Mouse (Mus musculus) myocyte (in vitro differentiated cells): ENCODE results near the gene Arf6. TPM values are rescaled to one million over a fixed set of nuclear protein-coding genes. Genes with fewer than 3 reads are reported as not detected.
A peak's percentile ranks its signal among the peaks of the same experiment; 100 is the strongest.

Source experiments
- H3K27me3 ChIP-seq: one replicate; pipeline ENCODE4 v1.6.1; 2011; ENCODE audit not compliant: control insufficient read depth, insufficient read depth, insufficient read length
- H3K36me3 ChIP-seq: one replicate; pipeline ENCODE4 v1.6.1; 2011; ENCODE audit not compliant: control insufficient read depth, insufficient read depth
- H3K4me2 ChIP-seq: one replicate; pipeline ENCODE4 v1.6.1; 2011; ENCODE audit warnings: low read depth, control low read depth
- H3K4me3 ChIP-seq: one replicate; pipeline ENCODE4 v1.5.1; 2011; ENCODE audit warnings: mild to moderate bottlenecking, control low read depth, moderate library complexity
- H3K79me2 ChIP-seq: one replicate; pipeline ENCODE4 v1.6.1; 2011; ENCODE audit not compliant: control insufficient read depth, insufficient read depth
- H3ac ChIP-seq: one replicate; pipeline ENCODE4 v1.6.1; 2011; ENCODE audit not compliant: control insufficient read depth, insufficient read length
- CEBPB ChIP-seq: IDR thresholded peaks from 2 replicates; pipeline ENCODE4 v1.6.1; 2011; ENCODE audit warnings: mild to moderate bottlenecking, moderate library complexity; ENCODE audit not compliant: poor library complexity, insufficient read depth, severe bottlenecking
- E2F4 ChIP-seq: IDR thresholded peaks from one replicate; pipeline ENCODE4 v1.6.1; 2011; ENCODE audit warnings: mild to moderate bottlenecking, control low read depth, moderate library complexity; ENCODE audit not compliant: insufficient read depth
- MAX ChIP-seq: IDR thresholded peaks from one replicate; pipeline ENCODE4 v1.6.1; 2011; ENCODE audit warnings: low read depth, mild to moderate bottlenecking, control low read depth
- MYOD1 ChIP-seq, 3 experiments: IDR thresholded peaks; one replicate each; pipeline ENCODE4 v1.6.1; 2011; ENCODE audit warnings: control low read depth in 2 of 3, low read depth in 2 of 3, mild to moderate bottlenecking in 2 of 3, moderate library complexity in 1 of 3; ENCODE audit not compliant: insufficient read length in 2 of 3, control insufficient read depth in 1 of 3
- MYOG ChIP-seq, 3 experiments: IDR thresholded peaks; one replicate each; pipeline ENCODE4 v1.6.1; 2011; ENCODE audit warnings: control low read depth in 2 of 3, low read depth in 2 of 3, mild to moderate bottlenecking in 2 of 3; ENCODE audit not compliant: insufficient read length in 2 of 3, control insufficient read depth in 1 of 3, insufficient read depth in 1 of 3
- POLR2A ChIP-seq: IDR thresholded peaks from one replicate; pipeline ENCODE4 v1.6.1; 2011; ENCODE audit warnings: low read depth, mild to moderate bottlenecking, control low read depth, moderate library complexity; ENCODE audit not compliant: insufficient read length
- POLR2AphosphoS2 ChIP-seq: IDR thresholded peaks from one replicate; pipeline ENCODE4 v1.6.1; 2011; ENCODE audit warnings: low read depth, control low read depth; ENCODE audit not compliant: insufficient read length
- REST ChIP-seq: IDR thresholded peaks from one replicate; pipeline ENCODE4 v1.6.1; 2011; ENCODE audit warnings: mild to moderate bottlenecking, control low read depth, moderate library complexity; ENCODE audit not compliant: insufficient read depth, insufficient read length
- SRF ChIP-seq: IDR thresholded peaks from one replicate; pipeline ENCODE4 v1.6.1; 2011; ENCODE audit warnings: low read depth; ENCODE audit not compliant: control insufficient read depth, insufficient read length
- TCF12 ChIP-seq: IDR thresholded peaks from one replicate; pipeline ENCODE4 v1.6.1; 2011; ENCODE audit warnings: mild to moderate bottlenecking, control low read depth; ENCODE audit not compliant: poor library complexity, insufficient read depth, severe bottlenecking
- TCF3 ChIP-seq: IDR thresholded peaks from one replicate; pipeline ENCODE4 v1.6.1; 2011; ENCODE audit warnings: low read depth, control low read depth; ENCODE audit not compliant: insufficient read length
- USF1 ChIP-seq: IDR thresholded peaks from one replicate; pipeline ENCODE4 v1.6.1; 2011; ENCODE audit warnings: low read depth, mild to moderate bottlenecking, control low read depth, moderate library complexity
- polyA plus RNA-seq: library from polyadenylated mRNA; unstranded; fragments of >200 nt; fragmentation: generic; extraction: Trizol; gene quantifications from one replicate; pipeline ENCODE4 v1.2.1, GENCODE M21; 2012; ENCODE audit warnings: missing spikeins

Arf6 gene
- polyA plus RNA-seq, 1 experiment: 71.4 TPM

DNA sequence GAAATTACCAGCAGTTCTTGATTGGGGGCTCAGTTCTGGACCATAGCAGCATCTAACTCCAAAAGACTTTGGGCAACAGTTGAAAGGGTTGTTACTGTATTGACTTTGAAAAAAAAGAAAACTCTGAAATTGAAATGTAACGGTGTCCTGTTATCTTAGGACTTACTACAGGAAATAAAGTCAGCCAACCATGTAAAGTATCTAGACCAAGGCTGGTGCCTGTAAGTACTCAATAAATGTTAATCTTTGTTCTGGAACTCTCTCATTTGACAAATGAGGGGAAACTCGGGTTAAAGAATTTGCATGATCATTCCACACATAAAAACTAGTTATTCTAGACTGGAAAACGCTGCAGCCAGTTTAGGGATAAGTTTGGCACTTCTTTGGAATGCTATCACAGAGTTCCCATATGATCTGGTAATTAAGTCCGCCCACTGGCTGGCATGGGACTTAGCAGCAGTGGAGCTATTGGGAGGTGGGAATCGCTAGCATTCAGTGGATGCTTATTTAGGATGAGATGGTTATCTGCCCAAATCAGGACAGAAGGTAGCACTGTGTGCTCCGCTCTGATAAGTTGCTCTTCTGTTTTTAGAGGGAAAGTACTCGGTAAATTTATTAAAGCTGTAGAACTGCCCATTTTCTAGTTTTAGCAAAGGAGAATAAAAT, 17.5 kb downstream of the Arf6 start:
- TF ChIP-seq MYOD1 (IDR thresholded peaks at IDR 0.05; ENCODE audit: control insufficient read depth in 1 of 3, insufficient read length in 2 of 3, low read depth in 2 of 3): no peak
- no peak for TF ChIP-seq USF1
- no peak for TF ChIP-seq CEBPB
- TF ChIP-seq MAX: no peak
- no peak for TF ChIP-seq SRF
- no peak for TF ChIP-seq TCF12
- H3K4me2 ChIP-seq: no peak overlapping the region
- H3ac ChIP-seq: no peak overlapping the region
- H3K79me2 ChIP-seq: no peaks in the 10 kb centered on the region
- H3K4me3 ChIP-seq: no peak overlapping the region
- no peaks in the 10 kb centered on the region for H3K36me3 ChIP-seq
- H3K27me3 ChIP-seq: no peaks in the 10 kb centered on the region

DNA sequence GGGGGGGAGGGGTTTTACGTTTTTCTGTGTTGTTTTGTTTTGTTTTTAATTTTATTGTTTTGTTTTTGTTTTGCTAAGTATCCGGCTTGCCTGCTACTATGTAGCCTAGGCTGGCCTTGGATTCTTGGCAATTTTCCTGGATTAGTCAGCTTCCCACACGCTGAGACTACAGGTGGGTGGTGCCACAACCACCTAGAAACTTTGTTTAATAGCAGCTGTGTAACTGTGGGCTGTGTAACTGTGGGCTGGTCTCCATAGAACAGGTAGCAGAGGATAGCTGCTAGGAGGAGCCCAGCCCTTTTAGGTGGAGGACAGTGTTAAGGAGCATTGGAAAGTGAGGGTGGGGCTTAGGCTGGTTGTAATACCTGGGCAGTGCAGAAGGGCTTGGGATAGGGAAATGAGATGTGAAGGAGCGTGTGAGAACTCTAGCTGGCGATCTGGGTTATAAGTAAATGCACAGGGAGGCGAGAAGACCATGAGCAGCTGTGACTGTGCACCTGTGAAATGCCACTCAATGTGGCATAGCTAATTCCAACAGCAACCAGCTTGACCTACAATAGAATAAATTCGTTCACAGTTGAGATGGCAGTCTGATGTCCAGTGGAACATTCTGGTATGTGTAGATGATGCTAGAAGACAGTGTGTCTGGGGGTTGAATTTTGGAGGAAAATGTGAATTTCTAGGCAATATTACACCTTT, 18.2 kb downstream of the Arf6 start:
- Histone ChIP-seq H3K36me3 (no peaks in the 10 kb centered on the region), H3K4me3 (no peak overlapping the region), H3K4me2 (no peak overlapping the region), H3K79me2 (no peaks in the 10 kb centered on the region), H3K27me3 (no peaks in the 10 kb centered on the region), H3ac (no peak overlapping the region)
- TF ChIP-seq POLR2AphosphoS2 (no peak), E2F4 (no peak), MAX (no peak), MYOG (IDR thresholded peaks at IDR 0.05; ENCODE audit: control insufficient read depth in 1 of 3, insufficient read depth in 1 of 3, insufficient read length in 2 of 3, low read depth in 2 of 3) (no peak), MYOD1 (IDR thresholded peaks at IDR 0.05; ENCODE audit: control insufficient read depth in 1 of 3, insufficient read length in 2 of 3, low read depth in 2 of 3) (peak; percentile 14 to 92 (median 81)), USF1 (no peak), REST (no peak), POLR2A (no peak), SRF (no peak), CEBPB (no peak), TCF3 (peak; percentile 20)

DNA sequence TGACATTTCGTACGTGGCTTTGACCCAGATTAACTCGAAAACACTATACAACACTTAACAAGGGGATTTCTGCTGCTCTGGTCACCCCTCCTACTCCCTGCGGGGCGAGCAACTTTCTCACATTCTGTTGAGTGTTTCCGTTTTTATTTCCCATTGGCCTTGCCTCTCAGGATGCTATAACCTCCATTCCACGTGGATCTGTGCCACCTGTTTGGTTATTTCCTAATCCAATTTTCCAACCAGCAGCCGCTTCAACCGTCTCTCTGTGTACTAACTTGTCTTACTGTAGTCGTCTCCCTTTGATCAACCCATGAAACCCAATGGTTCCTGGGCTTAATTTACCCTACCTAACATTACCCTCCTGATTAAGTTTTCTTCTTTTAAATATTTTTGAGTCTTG, 21.1 kb downstream of the Arf6 start:
- Histone ChIP-seq H3ac (no peak overlapping the region), H3K4me3 (no peak overlapping the region), H3K4me2 (no peak overlapping the region), H3K36me3 (no peaks in the 10 kb centered on the region), H3K27me3 (no peaks in the 10 kb centered on the region), H3K79me2 (no peaks in the 10 kb centered on the region)
- no peak for TF ChIP-seq MYOD1 (IDR thresholded peaks at IDR 0.05; ENCODE audit: control insufficient read depth in 1 of 3, insufficient read length in 2 of 3, low read depth in 2 of 3)

DNA sequence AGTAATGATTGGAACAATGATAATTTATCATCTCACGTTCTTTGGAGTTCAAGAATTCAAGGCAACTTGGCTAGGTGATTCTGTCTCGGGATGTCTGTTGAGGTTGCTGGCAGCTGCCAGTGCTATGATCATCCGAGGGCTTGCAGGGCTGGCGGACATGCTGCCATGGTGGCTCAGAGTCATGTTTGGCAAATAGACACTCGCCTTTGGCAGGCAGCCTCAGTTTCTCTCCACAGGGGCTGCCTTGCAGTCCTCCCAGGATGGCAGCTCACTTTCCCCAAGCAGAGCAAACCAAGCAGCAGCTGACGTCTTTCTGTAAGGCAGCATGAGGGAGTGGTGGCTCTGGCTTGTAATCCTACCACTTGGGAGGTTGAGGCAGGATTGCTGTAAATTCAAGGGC, 22.5 kb downstream of the Arf6 start:
- Histone ChIP-seq H3K79me2 (no peaks in the 10 kb centered on the region), H3K4me2 (no peak overlapping the region), H3K27me3 (no peaks in the 10 kb centered on the region), H3ac (no peak overlapping the region), H3K4me3 (no peak overlapping the region), H3K36me3 (no peaks in the 10 kb centered on the region)
- TF ChIP-seq MYOG (IDR thresholded peaks at IDR 0.05; ENCODE audit: control insufficient read depth in 1 of 3, insufficient read depth in 1 of 3, insufficient read length in 2 of 3, low read depth in 2 of 3) (no peak), USF1 (no peak), MAX (no peak), MYOD1 (IDR thresholded peaks at IDR 0.05; ENCODE audit: control insufficient read depth in 1 of 3, insufficient read length in 2 of 3, low read depth in 2 of 3) (no peak), SRF (no peak), TCF12 (no peak), POLR2AphosphoS2 (no peak), CEBPB (no peak), POLR2A (no peak), REST (no peak), E2F4 (no peak), TCF3 (no peak)

DNA sequence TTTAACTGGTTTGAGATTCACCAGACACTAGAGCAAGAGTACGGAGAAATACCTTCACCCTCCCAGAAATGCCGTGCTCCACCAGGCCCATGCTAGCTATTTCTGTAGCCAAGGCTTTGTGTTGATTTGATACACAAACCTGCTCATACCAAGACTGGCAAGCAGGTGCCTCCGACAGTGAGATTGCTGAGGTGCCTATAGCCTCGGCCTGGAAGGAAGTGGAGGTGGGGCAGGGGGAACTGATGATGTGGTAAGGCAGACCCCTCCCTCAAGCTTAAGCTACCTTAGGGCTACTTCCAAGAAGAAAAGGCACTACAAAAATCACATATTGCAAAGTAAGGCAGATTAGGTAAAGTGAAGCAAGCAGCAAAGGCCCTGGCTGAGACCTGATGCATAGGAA, 28.4 kb downstream of the Arf6 start:
- H3K4me3 ChIP-seq: no peak overlapping the region
- H3K4me2 ChIP-seq: no peak overlapping the region
- H3K36me3 ChIP-seq: no peaks in the 10 kb centered on the region
- H3K79me2 ChIP-seq: no peaks in the 10 kb centered on the region
- H3ac ChIP-seq: no peak overlapping the region
- no peaks in the 10 kb centered on the region for H3K27me3 ChIP-seq
- no peak for TF ChIP-seq POLR2AphosphoS2
